Mouse (Mus musculus): ENCODE measurements around the gene Tigit. TPM values are rescaled to one million over a fixed set of nuclear protein-coding genes. Genes with fewer than 3 reads are reported as not detected.

Gene Tigit
- polyA plus RNA-seq, 1 experiment from 2014 or later: not detected

DNA sequence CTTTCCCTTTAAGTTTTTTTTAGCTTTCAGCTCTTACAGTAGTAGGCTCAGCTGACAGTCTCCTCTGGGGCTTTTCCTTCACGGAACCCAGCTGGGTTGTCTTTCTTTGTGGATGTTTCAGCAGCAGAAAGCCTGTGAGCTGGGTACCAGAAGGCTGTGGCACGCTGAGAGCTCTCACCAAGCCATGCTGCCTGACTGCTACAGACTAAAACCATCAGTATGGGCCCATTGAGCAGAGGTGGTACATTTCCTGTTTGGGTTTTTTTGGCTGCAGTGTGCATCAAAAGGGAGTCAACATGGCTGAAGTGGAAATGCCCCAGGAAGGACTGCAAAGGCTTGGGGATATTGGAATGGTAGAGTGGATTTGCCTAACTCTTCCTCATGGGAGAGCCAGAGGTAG is 64.2 kb downstream of the Tigit start:
- Histone ChIP-seq H3K9me3 (ENCODE audit: control insufficient read depth, low read length) (no peaks in the 10 kb centered on the region), H3K27me3 (ENCODE audit: control insufficient read depth, insufficient read depth, low read length) (no peaks in the 10 kb centered on the region), H3K36me3 (ENCODE audit: control insufficient read depth, insufficient read depth, low read length) (no peaks in the 10 kb centered on the region), H3K4me2 (replicated peaks; ENCODE audit: low read depth, low read length) (no peak overlapping the region), H3K27ac (ENCODE audit: low read depth, low read length) (no peak overlapping the region), H3K4me3 (ENCODE audit: low read length) (no peak overlapping the region), H3K4me1 (ENCODE audit: control insufficient read depth, insufficient read depth, low read length) (0 out of 2 replicates have a peak, but pooled peaks cover 5% of the 10 kb centered on the region), H3K9ac (ENCODE audit: low read depth, low read length) (no peak overlapping the region)
- no peak for ATAC-seq (ENCODE audit: low FRiP score, low TSS enrichment)
- 88% methylated on average over 2 of the region's 2 CpGs for WGBS

MicroRNA genes within 50 kb of the gene (microRNA counts, 519-probe panel; counts per million panel counts)
- microRNA mmu-miR-568: not detected

Small RNAs within 50 kb of the gene (microRNA-seq; reads per million reads assigned to microRNA genes)
- not detected for gene Mir568

Other genes with a start within 250 kb of the Tigit start
- 0.19 TPM in 1 of 2 replicates, not detected in the other for gene Drd3, start 89.9 kb upstream of the Tigit start, polyA plus RNA-seq (2014; fragmentation: Nextera tagmentation; extraction: Ambion mirVana)
- gene Ccdc191, start 225.7 kb upstream of the Tigit start, polyA plus RNA-seq (2014; fragmentation: Nextera tagmentation; extraction: Ambion mirVana): 16.0 and 19.6 TPM in 2 replicates

Data from kidney, embryonic 14.5 days (tissue).